Mouse (Mus musculus): Measurements from ENCODE around the gene Cd5. TPM values are rescaled to one million over a fixed set of nuclear protein-coding genes. Genes with fewer than 3 reads are reported as not detected.

Gene Cd5
- total and polyA plus RNA-seq, 2 experiments, result 0.28 to 0.49 TPM

DNA sequence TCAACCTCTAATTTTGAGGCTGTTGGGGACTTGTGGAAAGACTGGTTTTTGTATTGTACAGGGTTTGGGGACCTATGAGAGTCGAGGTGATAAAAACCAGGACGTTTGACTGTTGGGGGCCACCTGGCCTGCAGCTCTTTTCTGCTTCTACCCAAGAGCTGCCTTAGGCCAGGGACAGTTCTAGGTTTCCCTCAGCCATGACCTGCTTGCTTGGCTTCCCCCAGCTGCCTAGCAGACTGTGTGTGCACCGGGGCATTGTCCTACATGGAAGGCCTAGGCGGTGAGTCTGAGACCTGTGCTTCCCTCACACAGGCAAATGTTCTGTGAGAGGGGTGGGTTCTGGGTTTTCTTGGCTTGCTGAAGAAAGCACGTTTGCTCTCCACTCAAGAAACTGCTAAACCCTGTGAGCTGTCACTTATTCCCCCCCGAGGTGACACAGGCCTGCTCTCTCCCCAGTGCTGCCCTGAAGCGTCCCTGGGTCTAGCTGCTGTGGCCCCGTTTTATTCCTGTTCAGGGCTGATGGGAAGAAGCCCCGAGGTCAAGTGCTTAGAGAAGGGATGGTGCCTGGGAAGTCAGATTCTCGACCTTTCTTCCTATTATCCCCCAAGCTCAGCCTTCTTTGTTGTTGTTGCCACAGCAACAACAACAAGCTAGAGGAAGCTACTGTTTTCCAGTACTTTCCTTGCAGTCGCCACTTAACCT, 9.8 kb upstream of the Cd5 start:
- Histone ChIP-seq H3K4me1 (ENCODE audit: control insufficient read depth, insufficient read depth, low read length) (no peaks in the 10 kb centered on the region), H3K9ac (ENCODE audit: low read depth, low read length) (no peak overlapping the region), H3K79me2 (ENCODE audit: control insufficient read depth, insufficient read depth, low read length) (no peaks in the 10 kb centered on the region), H3K27me3 (ENCODE audit: control insufficient read depth, insufficient read depth, low read length) (no peaks in the 10 kb centered on the region), H3K4me3 (ENCODE audit: insufficient read depth, low read depth, low read length) (no peak overlapping the region), H3K36me3 (ENCODE audit: control insufficient read depth, insufficient read depth, low read length) (no peaks in the 10 kb centered on the region), H3K27ac (replicated peaks; ENCODE audit: insufficient read depth, low read depth, low read length) (no peak overlapping the region)
- DNase-seq (ENCODE audit: extremely low read depth, low read depth, low spot score), result no peak
- 72% methylated on average over 11 of the region's 11 CpGs for WGBS
- TF ChIP-seq CTCF (IDR thresholded peaks at IDR 0.05; ENCODE audit: low read depth, low read length) (no peak), POLR2A (IDR thresholded peaks at IDR 0.05; ENCODE audit: extremely low read depth, insufficient read depth, low read length) (no peak)

GRCm38 (mm10) chr19:10747718-10748117, 8.9 kb upstream of the Cd5 start:
- no peak for TF ChIP-seq CTCF (IDR thresholded peaks at IDR 0.05; ENCODE audit: low read depth, low read length)
- TF ChIP-seq POLR2A (IDR thresholded peaks at IDR 0.05; ENCODE audit: extremely low read depth, insufficient read depth, low read length), result no peak
- H3K4me3 ChIP-seq (ENCODE audit: insufficient read depth, low read depth, low read length), result no peak overlapping the region
- no peak overlapping the region for H3K9ac ChIP-seq (ENCODE audit: low read depth, low read length)
- DNase-seq (ENCODE audit: extremely low read depth, low read depth, low spot score), result no peak
- H3K4me1 ChIP-seq (ENCODE audit: control insufficient read depth, insufficient read depth, low read length), result no peaks in the 10 kb centered on the region
- no peaks in the 10 kb centered on the region for H3K79me2 ChIP-seq (ENCODE audit: control insufficient read depth, insufficient read depth, low read length)
- no peak overlapping the region for H3K27ac ChIP-seq (replicated peaks; ENCODE audit: insufficient read depth, low read depth, low read length)
- no peaks in the 10 kb centered on the region for H3K27me3 ChIP-seq (ENCODE audit: control insufficient read depth, insufficient read depth, low read length)
- no peaks in the 10 kb centered on the region for H3K36me3 ChIP-seq (ENCODE audit: control insufficient read depth, insufficient read depth, low read length)
- WGBS, result 78% methylated on average over 6 of the region's 6 CpGs

DNA sequence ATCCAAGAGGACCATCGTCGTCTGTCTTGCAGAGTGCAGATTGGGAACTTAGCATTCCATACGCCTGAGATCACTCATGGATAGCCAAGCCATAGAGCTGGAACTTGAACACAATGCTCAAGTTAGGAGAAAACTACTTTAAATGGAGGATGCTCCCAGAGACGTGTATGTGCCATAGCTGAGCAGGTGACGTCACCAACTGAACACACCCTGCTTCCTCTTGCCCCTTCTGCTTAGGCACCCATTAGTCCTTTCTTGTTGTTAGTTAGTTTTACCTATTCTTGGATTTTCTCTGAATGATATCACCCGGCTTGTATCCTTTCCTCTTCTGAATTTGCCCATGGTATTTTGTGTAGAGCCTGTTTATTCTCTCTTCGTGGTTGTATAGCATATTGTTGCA, 8.4 kb upstream of the Cd5 start:
- no peaks in the 10 kb centered on the region for H3K36me3 ChIP-seq (ENCODE audit: control insufficient read depth, insufficient read depth, low read length)
- no peaks in the 10 kb centered on the region for H3K4me1 ChIP-seq (ENCODE audit: control insufficient read depth, insufficient read depth, low read length)
- DNase-seq (ENCODE audit: extremely low read depth, low read depth, low spot score), result no peak
- H3K4me3 ChIP-seq (ENCODE audit: insufficient read depth, low read depth, low read length), result no peak overlapping the region
- no peak overlapping the region for H3K27ac ChIP-seq (replicated peaks; ENCODE audit: insufficient read depth, low read depth, low read length)
- TF ChIP-seq POLR2A (IDR thresholded peaks at IDR 0.05; ENCODE audit: extremely low read depth, insufficient read depth, low read length) (no peak), CTCF (IDR thresholded peaks at IDR 0.05; ENCODE audit: low read depth, low read length) (no peak)
- no peaks in the 10 kb centered on the region for H3K79me2 ChIP-seq (ENCODE audit: control insufficient read depth, insufficient read depth, low read length)
- no peaks in the 10 kb centered on the region for H3K27me3 ChIP-seq (ENCODE audit: control insufficient read depth, insufficient read depth, low read length)
- 90% methylated on average over 7 of the region's 7 CpGs for WGBS
- H3K9ac ChIP-seq (ENCODE audit: low read depth, low read length), result no peak overlapping the region

DNA sequence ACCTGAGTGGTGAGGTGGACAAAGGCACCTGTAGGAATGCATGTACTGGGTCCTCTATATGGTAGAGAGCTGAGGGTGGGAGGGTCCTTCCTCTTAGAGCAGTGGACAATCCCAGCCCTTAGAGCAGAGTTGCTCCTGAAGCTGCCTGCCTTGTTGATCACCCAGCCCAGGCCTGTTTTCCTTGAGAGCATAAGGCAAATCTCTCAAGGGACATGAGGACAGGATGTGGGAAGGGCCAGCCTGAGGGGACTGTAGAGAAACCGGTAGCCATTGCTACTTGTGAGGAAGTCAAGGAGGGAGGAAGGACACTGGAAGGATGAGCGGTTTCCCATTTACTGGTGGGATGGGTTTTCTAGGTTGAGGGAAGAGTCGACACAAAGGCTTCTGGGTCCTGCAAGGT, 3.8 kb upstream of the Cd5 start:
- H3K4me3 ChIP-seq (ENCODE audit: insufficient read depth, low read depth, low read length), result no peak overlapping the region
- no peaks in the 10 kb centered on the region for H3K36me3 ChIP-seq (ENCODE audit: control insufficient read depth, insufficient read depth, low read length)
- 68% methylated on average over 3 of the region's 3 CpGs for WGBS
- no peaks in the 10 kb centered on the region for H3K27me3 ChIP-seq (ENCODE audit: control insufficient read depth, insufficient read depth, low read length)
- no peaks in the 10 kb centered on the region for H3K79me2 ChIP-seq (ENCODE audit: control insufficient read depth, insufficient read depth, low read length)
- DNase-seq (ENCODE audit: extremely low read depth, low read depth, low spot score), result no peak
- TF ChIP-seq POLR2A (IDR thresholded peaks at IDR 0.05; ENCODE audit: extremely low read depth, insufficient read depth, low read length) (no peak), CTCF (IDR thresholded peaks at IDR 0.05; ENCODE audit: low read depth, low read length) (no peak)
- no peak overlapping the region for H3K27ac ChIP-seq (replicated peaks; ENCODE audit: insufficient read depth, low read depth, low read length)
- no peaks in the 10 kb centered on the region for H3K4me1 ChIP-seq (ENCODE audit: control insufficient read depth, insufficient read depth, low read length)
- no peak overlapping the region for H3K9ac ChIP-seq (ENCODE audit: low read depth, low read length)

DNA sequence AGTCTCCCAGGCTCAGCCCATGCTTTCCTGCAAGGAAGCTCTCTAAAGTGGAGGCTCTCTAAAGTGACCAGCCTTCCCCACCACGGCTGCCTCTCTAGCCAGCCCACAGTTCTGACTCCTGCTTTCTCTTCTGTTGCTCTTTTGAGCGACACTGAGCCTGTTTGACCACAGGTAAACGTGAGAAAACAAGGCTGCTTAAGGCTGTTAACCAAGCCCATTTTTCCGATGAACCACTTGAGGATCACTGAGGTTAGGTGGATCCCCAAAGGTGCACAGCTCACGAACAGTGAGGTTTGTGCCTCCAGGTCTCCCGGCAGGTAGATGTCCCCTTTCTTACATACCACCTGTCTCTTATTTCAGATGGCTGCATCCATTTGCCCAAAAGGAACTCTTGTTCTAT, 3.3 kb upstream of the Cd5 start:
- H3K27ac ChIP-seq (replicated peaks; ENCODE audit: insufficient read depth, low read depth, low read length), result no peak overlapping the region
- DNase-seq (ENCODE audit: extremely low read depth, low read depth, low spot score), result no peak
- no peak overlapping the region for H3K9ac ChIP-seq (ENCODE audit: low read depth, low read length)
- no peak overlapping the region for H3K4me3 ChIP-seq (ENCODE audit: insufficient read depth, low read depth, low read length)
- 77% methylated on average over 6 of the region's 6 CpGs for WGBS
- no peaks in the 10 kb centered on the region for H3K36me3 ChIP-seq (ENCODE audit: control insufficient read depth, insufficient read depth, low read length)
- TF ChIP-seq CTCF (IDR thresholded peaks at IDR 0.05; ENCODE audit: low read depth, low read length) (no peak), POLR2A (IDR thresholded peaks at IDR 0.05; ENCODE audit: extremely low read depth, insufficient read depth, low read length) (no peak)
- no peaks in the 10 kb centered on the region for H3K4me1 ChIP-seq (ENCODE audit: control insufficient read depth, insufficient read depth, low read length)
- H3K27me3 ChIP-seq (ENCODE audit: control insufficient read depth, insufficient read depth, low read length), result no peaks in the 10 kb centered on the region
- H3K79me2 ChIP-seq (ENCODE audit: control insufficient read depth, insufficient read depth, low read length), result no peaks in the 10 kb centered on the region

DNA sequence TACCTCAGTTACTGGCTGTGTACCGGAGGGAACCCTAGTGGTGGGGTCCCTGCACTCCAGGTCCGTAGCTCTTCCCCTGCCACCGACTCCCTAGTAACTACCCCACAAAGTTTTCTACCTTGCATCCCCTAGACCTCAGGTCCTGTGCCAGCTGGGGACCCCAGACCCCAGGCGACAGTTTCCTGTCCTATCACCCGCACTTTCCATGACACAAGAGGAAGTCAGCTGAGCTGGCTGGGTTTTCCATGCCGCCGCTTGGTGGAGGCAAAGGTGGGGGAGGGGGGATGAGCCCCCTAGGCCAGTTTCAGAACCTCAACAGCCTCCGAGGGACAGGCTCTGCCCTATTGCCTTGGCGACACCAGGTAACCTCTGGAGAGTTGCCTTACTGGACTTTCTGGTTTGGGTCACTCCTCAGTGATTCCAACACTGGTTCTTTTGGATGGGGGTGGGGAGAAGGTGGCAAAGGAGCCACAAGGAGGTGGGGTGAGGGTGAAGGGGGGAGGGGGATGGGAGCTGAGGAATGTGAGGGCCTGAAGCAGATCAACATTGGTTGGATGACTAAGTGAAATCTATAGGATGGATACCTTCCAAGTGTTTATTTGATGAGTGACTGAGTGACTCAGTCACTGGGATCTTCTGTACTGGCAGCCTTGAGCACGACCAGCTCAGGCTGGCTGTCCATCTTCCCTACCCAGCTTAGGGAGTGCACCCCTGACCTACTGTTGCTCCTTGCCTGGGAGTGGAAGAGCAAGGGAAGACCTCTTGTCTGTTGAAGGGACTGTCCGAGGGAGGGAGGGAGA, 2.0 kb upstream of the Cd5 start:
- Histone ChIP-seq H3K9ac (ENCODE audit: low read depth, low read length) (no peak overlapping the region), H3K4me3 (ENCODE audit: insufficient read depth, low read depth, low read length) (no peak overlapping the region), H3K79me2 (ENCODE audit: control insufficient read depth, insufficient read depth, low read length) (no peaks in the 10 kb centered on the region), H3K36me3 (ENCODE audit: control insufficient read depth, insufficient read depth, low read length) (no peaks in the 10 kb centered on the region), H3K27ac (replicated peaks; ENCODE audit: insufficient read depth, low read depth, low read length) (no peak overlapping the region), H3K27me3 (ENCODE audit: control insufficient read depth, insufficient read depth, low read length) (no peaks in the 10 kb centered on the region), H3K4me1 (ENCODE audit: control insufficient read depth, insufficient read depth, low read length) (no peaks in the 10 kb centered on the region)
- TF ChIP-seq CTCF (IDR thresholded peaks at IDR 0.05; ENCODE audit: low read depth, low read length) (no peak), POLR2A (IDR thresholded peaks at IDR 0.05; ENCODE audit: extremely low read depth, insufficient read depth, low read length) (no peak)
- WGBS, result 30% methylated on average over 11 of the region's 11 CpGs
- no peak for DNase-seq (ENCODE audit: extremely low read depth, low read depth, low spot score)
